9 mouse cellular contexts compared by ENCODE assay signal in genomic region chr5:137531414-137532130, GRCm38 (mm10). TPM values are rescaled to one million over a fixed set of nuclear protein-coding genes. Genes with fewer than 3 reads are reported as not detected.
DNase-seq lines count a peak whose midpoint lies in the region; ATAC-seq and TF ChIP-seq lines count a peak whose summit lies in the region.
"Had no signal": no experiment of that assay in that cellular context is flagged by ENCODE, and none has a peak within 500 bp of the region (broad histone marks: within the 10 kb centered on the region; RNA-seq: fewer than 3 reads in every experiment).

No protein-coding gene starts in this region.

- peak; percentile 9; the same call in 1 of the 2 replicates for ATAC-seq in embryonic facial prominence, embryonic 15.5 days (ENCODE audit: insufficient number of reproducible peaks, low FRiP score, low TSS enrichment, low read depth)
- ATAC-seq in heart, postnatal 0 days (ENCODE audit: insufficient read depth, low read depth), result peak; percentile 3; the same call in 1 of the 2 replicates

- H3K27ac ChIP-seq in embryonic facial prominence, embryonic 15.5 days (replicated peaks), result peak overlapping the region; percentile 94
- peak overlapping the region; percentile 94 for H3K27ac ChIP-seq in heart, postnatal 0 days (ENCODE audit: low read depth)
- peak overlapping the region; percentile 99 for H3K27ac ChIP-seq in midbrain, embryonic 10.5 days (replicated peaks)

- intact Hi-C loops in left cerebral cortex, postnatal 4 days (cut with DNase I), result loop anchor here (5.0 kb wide), 1 partner anchor 46 kb away; no protein-coding TSS in a partner anchor

- peak overlapping the region; percentile 75 for H3K4me3 ChIP-seq in embryonic facial prominence, embryonic 15.5 days (replicated peaks)
- H3K4me3 ChIP-seq in heart, postnatal 0 days (ENCODE audit: low read depth, low read length), result peak overlapping the region; percentile 93
- H3K4me3 ChIP-seq in midbrain, embryonic 10.5 days, result peak overlapping the region; percentile 95

- peaks cover 35% of the 10 kb centered on the region for H3K4me1 ChIP-seq in embryonic facial prominence, embryonic 15.5 days
- peaks cover 6% of the 10 kb centered on the region; the same call in 1 of the 2 replicates for H3K4me1 ChIP-seq in heart, postnatal 0 days (ENCODE audit: control insufficient read depth, insufficient read depth)
- H3K4me1 ChIP-seq in midbrain, embryonic 10.5 days, result peaks cover 59% of the 10 kb centered on the region

- no peak for TF ChIP-seq EP300 in heart, postnatal 0 days (IDR thresholded peaks at IDR 0.05; ENCODE audit: low read depth)

- no peaks in the 10 kb centered on the region for H3K9me3 ChIP-seq in embryonic facial prominence, embryonic 15.5 days (replicated peaks)
- H3K9me3 ChIP-seq in heart, postnatal 0 days (replicated peaks; ENCODE audit: control insufficient read depth, low read length), result no peaks in the 10 kb centered on the region
- H3K9me3 ChIP-seq in midbrain, embryonic 10.5 days (replicated peaks), result no peaks in the 10 kb centered on the region

- no peaks in the 10 kb centered on the region for H3K27me3 ChIP-seq in embryonic facial prominence, embryonic 15.5 days
- no peaks in the 10 kb centered on the region for H3K27me3 ChIP-seq in heart, postnatal 0 days (ENCODE audit: control insufficient read depth, insufficient read depth, low read length)
- H3K27me3 ChIP-seq in midbrain, embryonic 10.5 days (ENCODE audit: low read depth, poor library complexity, severe bottlenecking), result no peaks in the 10 kb centered on the region

- H3K9ac ChIP-seq in embryonic facial prominence, embryonic 15.5 days, result peak overlapping the region; percentile 82
- H3K9ac ChIP-seq in heart, postnatal 0 days (replicated peaks; ENCODE audit: low read depth, low read length), result peak overlapping the region; percentile 73

- peak; percentile 57 for DNase-seq in gastrocnemius, adult 18-20 months (ENCODE audit: low spot score)
- no peak for DNase-seq in gastrocnemius, adult 8-10 months (ENCODE audit: low spot score in 2 of 2)
- DNase-seq in T-cell, adult 2 months (ENCODE audit: low spot score), result peak; percentile 41
- no peak for DNase-seq in heart, postnatal 0 days (ENCODE audit: low spot score)
- DNase-seq in left cerebral cortex, postnatal 4 days, result peak; percentile 89
- DNase-seq in midbrain, embryonic 10.5 days (ENCODE audit: low spot score), result peak; percentile 94
- DNase-seq in spleen, postnatal 4 days (ENCODE audit: low spot score in 2 of 2), result peak; percentile 62 to 85

- TF ChIP-seq CTCF in heart, postnatal 0 days (IDR thresholded peaks at IDR 0.05; ENCODE audit: low read depth), result no peak

- peaks cover 35% of the 10 kb centered on the region for H3K36me3 ChIP-seq in embryonic facial prominence, embryonic 15.5 days
- peaks cover 36% of the 10 kb centered on the region for H3K36me3 ChIP-seq in heart, postnatal 0 days (replicated peaks; ENCODE audit: control insufficient read depth, insufficient read depth, low read length)
- peaks cover 41% of the 10 kb centered on the region for H3K36me3 ChIP-seq in midbrain, embryonic 10.5 days

- peak overlapping the region; percentile 83 for H3K4me2 ChIP-seq in embryonic facial prominence, embryonic 15.5 days (replicated peaks)
- H3K4me2 ChIP-seq in heart, postnatal 0 days (ENCODE audit: low read depth, low read length), result peak overlapping the region; percentile 93

- WGBS in embryonic facial prominence, embryonic 15.5 days, result under 1% methylated on average over 51 of the region's 51 CpGs
- under 1% methylated on average over 50 of the region's 51 CpGs for WGBS in heart, postnatal 0 days
- 0% methylated on average over 51 of the region's 51 CpGs for WGBS in midbrain, embryonic 10.5 days

RNA-seq across cellular contexts. Expression of gene Epo, which starts 1.5 kb away (rescaled TPM):
- total RNA-seq in gastrocnemius, adult 18-20 months (2021), result not detected
- not detected for total RNA-seq in gastrocnemius, adult 8-10 months (2022)
- polyA plus RNA-seq in embryonic facial prominence, embryonic 15.5 days (2015; fragmentation: Nextera tagmentation; extraction: Ambion mirVana), result not detected in 2 replicates
- not detected in 2 replicates for total RNA-seq in heart, postnatal 0 days (2014; rRNA removed; ENCODE audit: low replicate concordance)
- polyA plus RNA-seq in heart, postnatal 0 days (2015; fragmentation: Nextera tagmentation; extraction: Ambion mirVana), result not detected in 2 replicates
- total RNA-seq in left cerebral cortex, postnatal 4 days (2021), result not detected
- polyA plus RNA-seq in midbrain, embryonic 10.5 days (2016; fragmentation: Nextera tagmentation; extraction: Ambion mirVana), result 2.6 and 5.5 TPM in 2 replicates
- total RNA-seq: layer of hippocampus, postnatal 25 days had no signal

RNA-seq across cellular contexts. Expression of gene Gnb2, which starts 1.7 kb away (rescaled TPM):
- total RNA-seq in gastrocnemius, adult 18-20 months (2021), result 100 to 1,000 TPM; 111 to 134 TPM
- 100 to 1,000 TPM; 118 to 137 (median 128) TPM for total RNA-seq in gastrocnemius, adult 8-10 months (2022)
- 442 and 451 TPM in 2 replicates for polyA plus RNA-seq in embryonic facial prominence, embryonic 15.5 days (2015; fragmentation: Nextera tagmentation; extraction: Ambion mirVana)
- 599 and 872 TPM in 2 replicates for total RNA-seq in heart, postnatal 0 days (2014; rRNA removed; ENCODE audit: low replicate concordance)
- 301 TPM in 2 replicates for polyA plus RNA-seq in heart, postnatal 0 days (2015; fragmentation: Nextera tagmentation; extraction: Ambion mirVana)
- total RNA-seq in left cerebral cortex, postnatal 4 days (2021), result 1,000 to 10,000 TPM; 1,140 to 1,206 TPM
- polyA plus RNA-seq in midbrain, embryonic 10.5 days (2016; fragmentation: Nextera tagmentation; extraction: Ambion mirVana), result 400 and 414 TPM in 2 replicates

RNA-seq across cellular contexts. Expression of gene Gigyf1, which starts 13.2 kb away (rescaled TPM):
- total RNA-seq in gastrocnemius, adult 18-20 months (2021), result 10 to 100 TPM; 19.9 to 23.5 TPM
- 10 to 100 TPM; 21.2 to 25.5 (median 22.6) TPM for total RNA-seq in gastrocnemius, adult 8-10 months (2022)
- polyA plus RNA-seq in embryonic facial prominence, embryonic 15.5 days (2015; fragmentation: Nextera tagmentation; extraction: Ambion mirVana), result 12.7 and 15.5 TPM in 2 replicates
- total RNA-seq in heart, postnatal 0 days (2014; rRNA removed; ENCODE audit: low replicate concordance), result 12.0 and 17.7 TPM in 2 replicates
- polyA plus RNA-seq in heart, postnatal 0 days (2015; fragmentation: Nextera tagmentation; extraction: Ambion mirVana), result 7.2 TPM in 2 replicates
- total RNA-seq in left cerebral cortex, postnatal 4 days (2021), result 10 to 100 TPM; 56.5 to 63.6 TPM
- 15.1 and 16.4 TPM in 2 replicates for polyA plus RNA-seq in midbrain, embryonic 10.5 days (2016; fragmentation: Nextera tagmentation; extraction: Ambion mirVana)

RNA-seq across cellular contexts. Expression of gene Actl6b, which starts 21.7 kb away (rescaled TPM):
- not detected for total RNA-seq in gastrocnemius, adult 18-20 months (2021)
- total RNA-seq in gastrocnemius, adult 8-10 months (2022), result not detected
- 1.4 and 2.8 TPM in 2 replicates for polyA plus RNA-seq in embryonic facial prominence, embryonic 15.5 days (2015; fragmentation: Nextera tagmentation; extraction: Ambion mirVana)
- total RNA-seq in heart, postnatal 0 days (2014; rRNA removed; ENCODE audit: low replicate concordance), result not detected in 2 replicates
- polyA plus RNA-seq in heart, postnatal 0 days (2015; fragmentation: Nextera tagmentation; extraction: Ambion mirVana), result not detected in 2 replicates
- 100 to 1,000 TPM; 151 to 176 TPM for total RNA-seq in left cerebral cortex, postnatal 4 days (2021)
- polyA plus RNA-seq in midbrain, embryonic 10.5 days (2016; fragmentation: Nextera tagmentation; extraction: Ambion mirVana), result 9.4 and 27.5 TPM in 2 replicates

RNA-seq across cellular contexts. Expression of gene Pop7, which starts 29.3 kb away (rescaled TPM):
- total RNA-seq in gastrocnemius, adult 18-20 months (2021), result 10 to 100 TPM in 1 of 2 experiments, 1 to 10 TPM in 1; 8.9 to 10.8 TPM
- 10 to 100 TPM; 10.5 to 11.7 (median 11.2) TPM for total RNA-seq in gastrocnemius, adult 8-10 months (2022)
- 45.1 and 45.9 TPM in 2 replicates for polyA plus RNA-seq in embryonic facial prominence, embryonic 15.5 days (2015; fragmentation: Nextera tagmentation; extraction: Ambion mirVana)
- 40.1 and 61.3 TPM in 2 replicates for total RNA-seq in heart, postnatal 0 days (2014; rRNA removed; ENCODE audit: low replicate concordance)
- polyA plus RNA-seq in heart, postnatal 0 days (2015; fragmentation: Nextera tagmentation; extraction: Ambion mirVana), result 39.9 and 40.6 TPM in 2 replicates
- 10 to 100 TPM; 33.7 to 37.6 TPM for total RNA-seq in left cerebral cortex, postnatal 4 days (2021)
- polyA plus RNA-seq in midbrain, embryonic 10.5 days (2016; fragmentation: Nextera tagmentation; extraction: Ambion mirVana), result 54.1 and 55.3 TPM in 2 replicates

Comparison
In these comparisons a context has a peak if more than half of its experiments do, and no peak if none do; other contexts are left out.
1. DNase-seq: peak in gastrocnemius, adult 18-20 months (single experiment), T-cell, adult 2 months (single experiment), left cerebral cortex, postnatal 4 days (single experiment), midbrain, embryonic 10.5 days (single experiment) and spleen, postnatal 4 days (2 of 2); none in gastrocnemius, adult 8-10 months (0 of 2) and heart, postnatal 0 days (single experiment).
2. Peak in every context shown above with its lines, with median percentiles within 50 percentile points of each other: H3K27ac ChIP-seq and H3K4me3 ChIP-seq.